8 mouse cellular contexts compared by ENCODE assay signal in genomic region chr3:119949041-119949470, GRCm38 (mm10).
DNase-seq lines count a peak whose midpoint lies in the region; ATAC-seq lines count a peak whose summit lies in the region.

No protein-coding gene starts in this region.

- H3K27ac ChIP-seq in embryonic facial prominence, embryonic 15.5 days (replicated peaks) = no peak overlapping the region
- H3K27ac ChIP-seq in hindbrain, embryonic 12.5 days = no peak overlapping the region
- no peak overlapping the region for H3K27ac ChIP-seq in stomach, embryonic 16.5 days (ENCODE audit: low read length)

- H3K4me3 ChIP-seq in embryonic facial prominence, embryonic 15.5 days (replicated peaks) = peak overlapping the region; percentile 29
- H3K4me3 ChIP-seq in hindbrain, embryonic 12.5 days = peak overlapping the region; percentile 0; the same call in 1 of the 2 replicates
- H3K4me3 ChIP-seq in stomach, embryonic 16.5 days (replicated peaks; ENCODE audit: low read length) = peak overlapping the region; percentile 30

- H3K9ac ChIP-seq in embryonic facial prominence, embryonic 15.5 days = no peak overlapping the region
- H3K9ac ChIP-seq in hindbrain, embryonic 12.5 days = no peak overlapping the region
- H3K9ac ChIP-seq in stomach, embryonic 16.5 days (ENCODE audit: low read length) = 0 out of 2 replicates have a peak overlapping the region, but pooled peaks have one; percentile 8

- peak overlapping the region; percentile 44 for H3K4me2 ChIP-seq in embryonic facial prominence, embryonic 15.5 days (replicated peaks)
- peak overlapping the region; percentile 39 for H3K4me2 ChIP-seq in hindbrain, embryonic 12.5 days (replicated peaks)
- peak overlapping the region; percentile 52 for H3K4me2 ChIP-seq in stomach, embryonic 16.5 days (ENCODE audit: low read depth, low read length)

- H3K4me1 ChIP-seq in embryonic facial prominence, embryonic 15.5 days = 0 out of 2 replicates have a peak, but pooled peaks cover 5% of the 10 kb centered on the region
- peaks cover 31% of the 10 kb centered on the region for H3K4me1 ChIP-seq in hindbrain, embryonic 12.5 days
- no peaks in the 10 kb centered on the region for H3K4me1 ChIP-seq in stomach, embryonic 16.5 days (ENCODE audit: control insufficient read depth, insufficient read depth, low read length)

- H3K9me3 ChIP-seq in embryonic facial prominence, embryonic 15.5 days (replicated peaks) = no peaks in the 10 kb centered on the region
- H3K9me3 ChIP-seq in hindbrain, embryonic 12.5 days (replicated peaks) = no peaks in the 10 kb centered on the region
- no peaks in the 10 kb centered on the region for H3K9me3 ChIP-seq in stomach, embryonic 16.5 days (replicated peaks; ENCODE audit: control insufficient read depth, low read length)

- intact Hi-C loops in left cerebral cortex, postnatal 25 days (cut with DNase I) = loop anchor here (5.0 kb wide), 1 partner anchor 167 kb away; the partner anchor contains the start of gene Ptbp2

- no peaks in the 10 kb centered on the region for H3K27me3 ChIP-seq in embryonic facial prominence, embryonic 15.5 days
- no peaks in the 10 kb centered on the region for H3K27me3 ChIP-seq in hindbrain, embryonic 12.5 days
- no peaks in the 10 kb centered on the region for H3K27me3 ChIP-seq in stomach, embryonic 16.5 days (ENCODE audit: control insufficient read depth, insufficient read depth, low read length)

- ATAC-seq in embryonic facial prominence, embryonic 15.5 days (ENCODE audit: insufficient number of reproducible peaks, low FRiP score, low TSS enrichment, low read depth) = peak; percentile 51; the same call in 1 of the 2 replicates
- peak; percentile 32 for ATAC-seq in hindbrain, embryonic 12.5 days (ENCODE audit: low FRiP score)
- ATAC-seq in stomach, embryonic 16.5 days (ENCODE audit: insufficient read depth, low FRiP score) = peak; percentile 88

- H3K36me3 ChIP-seq in embryonic facial prominence, embryonic 15.5 days = no peaks in the 10 kb centered on the region
- no peaks in the 10 kb centered on the region for H3K36me3 ChIP-seq in hindbrain, embryonic 12.5 days
- no peaks in the 10 kb centered on the region for H3K36me3 ChIP-seq in stomach, embryonic 16.5 days (ENCODE audit: control insufficient read depth, insufficient read depth, low read length)

- 27% methylated on average over 17 of the region's 17 CpGs for WGBS in embryonic facial prominence, embryonic 15.5 days
- 24% methylated on average over 17 of the region's 17 CpGs for WGBS in hindbrain, embryonic 12.5 days
- 12% methylated on average over 17 of the region's 17 CpGs for WGBS in stomach, embryonic 16.5 days

- peak; percentile 23 for DNase-seq in adrenal gland, postnatal 10 days
- no peak for DNase-seq in adrenal gland, postnatal 4 days (ENCODE audit: low spot score in 2 of 2)
- peak; percentile 27 to 31 for DNase-seq in left cerebral cortex, postnatal 25 days (ENCODE audit: low spot score in 2 of 2)
- DNase-seq in lung, postnatal 4 days = peak; percentile 53 to 78
- no peak for DNase-seq in frontal cortex, adult 2 months (ENCODE audit: extremely low spot score in 1 of 2, low spot score in 1 of 2)

Comparison
In these comparisons a context has a peak if more than half of its experiments do, and no peak if none do; other contexts are left out.
1. DNase-seq: peak in adrenal gland, postnatal 10 days (single experiment), left cerebral cortex, postnatal 25 days (2 of 2) and lung, postnatal 4 days (2 of 2); none in adrenal gland, postnatal 4 days (0 of 2) and frontal cortex, adult 2 months (0 of 2).
2. ATAC-seq: peak in every context shown above with its lines; median percentile 88 in stomach, embryonic 16.5 days; 51 in embryonic facial prominence, embryonic 15.5 days; 32 in hindbrain, embryonic 12.5 days.
3. Peak in every context shown above with its lines, with median percentiles within 50 percentile points of each other: H3K4me2 ChIP-seq and H3K4me3 ChIP-seq.